Mouse (Mus musculus) lung, embryonic 14.5 days (tissue): ENCODE measurements around the gene Tbc1d10c. TPM values are rescaled to one million over a fixed set of nuclear protein-coding genes. Genes with fewer than 3 reads are reported as not detected.

Experiments used
- ATAC-seq: fragments of 200-750 bp; cut with Nextera tagmentation; 2 replicates; pipeline ENCODE4 v1.8.0; 2017; ENCODE audit warnings: mild to moderate bottlenecking, moderate TSS enrichment, moderate library complexity; ENCODE audit not compliant: insufficient read depth
- DNase-seq: peaks from one replicate; pipeline ENCODE4 v3.0.0-alpha.2; 2015
- H3K27ac ChIP-seq: fragments of 300-500 bp; sonication (generic); 2 replicates; pipeline ENCODE4 v1.5.1; 2014; ENCODE audit warnings: low read depth, mild to moderate bottlenecking, moderate library complexity
- H3K27me3 ChIP-seq: fragments of 300-500 bp; sonication (generic); 2 replicates; pipeline ENCODE4 v1.6.1; 2014; ENCODE audit warnings: low read length, control low read depth; ENCODE audit not compliant: insufficient read depth
- H3K36me3 ChIP-seq: fragments of 300-500 bp; sonication (generic); 2 replicates; pipeline ENCODE4 v1.6.1; 2014; ENCODE audit warnings: control low read depth; ENCODE audit not compliant: insufficient read depth
- H3K4me1 ChIP-seq: fragments of 300-500 bp; sonication (generic); 2 replicates; pipeline ENCODE4 v1.6.1; 2014; ENCODE audit warnings: antibody characterized with exemption, control low read depth; ENCODE audit not compliant: insufficient read depth
- H3K4me2 ChIP-seq: fragments of 300-500 bp; sonication (generic); 2 replicates; pipeline ENCODE4 v1.6.1; 2014; ENCODE audit warnings: mild to moderate bottlenecking
- H3K4me3 ChIP-seq: fragments of 300-500 bp; sonication (generic); 2 replicates; pipeline ENCODE4 v1.5.1; 2014; ENCODE audit warnings: low read depth, low read length
- H3K9ac ChIP-seq: fragments of 300-500 bp; sonication (generic); 2 replicates; pipeline ENCODE4 v1.6.1; 2014
- H3K9me3 ChIP-seq: fragments of 300-500 bp; sonication (generic); 2 replicates; pipeline ENCODE4 v1.6.1; 2016; ENCODE audit warnings: low read depth, low read length, control low read depth
- CTCF ChIP-seq: IDR thresholded peaks from 2 replicates; pipeline ENCODE4 v1.5.1; 2016; ENCODE audit warnings: antibody characterized with exemption, low read depth
- WGBS: fragments of 180-500 bp; shearing (Covaris S2); extraction: QIAGEN DNeasy Blood & Tissue Kit; methylation state at CpG from one replicate; pipeline ENCODE4 v1.1.7; 2014; 5-methylcytosine and 5-hydroxymethylcytosine counted together
- polyA plus RNA-seq: library from polyadenylated mRNA; unstranded; fragments of >200 nt; fragmentation: Nextera tagmentation; extraction: Ambion mirVana; gene quantifications from 2 replicates; pipeline ENCODE4 v1.2.1, GENCODE M21; 2014

The Tbc1d10c gene
- polyA plus RNA-seq, 1 experiment from 2014 or later: 2.4 TPM

DNA sequence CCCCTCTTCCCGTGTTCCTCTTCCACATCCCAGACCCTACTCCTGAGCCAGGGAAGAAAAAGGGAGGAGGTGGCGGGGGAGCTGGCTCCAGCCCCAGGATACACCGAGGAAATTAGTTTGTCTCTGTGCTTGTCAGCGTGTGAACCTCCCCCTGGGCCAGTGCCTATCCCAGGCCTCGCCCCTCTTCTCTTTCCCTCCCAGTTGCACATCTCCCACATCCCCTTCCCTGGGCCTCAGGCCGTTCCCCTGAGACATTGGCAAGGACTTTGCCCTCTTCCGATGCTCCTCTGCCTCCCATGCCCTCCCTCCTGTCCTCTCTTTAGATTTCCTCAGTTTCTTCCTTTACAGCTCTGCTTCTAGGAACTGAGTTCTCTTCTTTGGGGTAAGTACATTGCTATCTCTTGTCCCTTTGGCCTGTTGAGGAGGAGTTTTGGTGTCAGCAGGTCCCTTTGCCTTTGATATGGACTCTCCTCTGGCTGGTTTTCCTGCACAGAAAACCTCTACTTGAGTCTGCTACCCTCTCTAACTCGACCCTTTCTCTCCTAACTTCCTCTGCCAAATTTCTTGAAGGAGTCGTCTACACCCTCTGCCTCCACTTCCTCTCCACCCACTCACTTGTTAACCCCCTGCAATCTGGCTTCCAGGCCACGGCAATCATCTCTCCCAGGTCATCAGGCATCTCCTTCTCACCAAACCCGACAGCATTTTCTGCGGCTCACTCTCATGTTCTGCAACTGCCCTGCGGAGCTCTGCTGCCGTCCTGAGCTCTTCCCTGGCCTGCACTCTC lies 30.1 kb upstream of the Tbc1d10c start:
- DNase-seq: peak; percentile 64

DNA sequence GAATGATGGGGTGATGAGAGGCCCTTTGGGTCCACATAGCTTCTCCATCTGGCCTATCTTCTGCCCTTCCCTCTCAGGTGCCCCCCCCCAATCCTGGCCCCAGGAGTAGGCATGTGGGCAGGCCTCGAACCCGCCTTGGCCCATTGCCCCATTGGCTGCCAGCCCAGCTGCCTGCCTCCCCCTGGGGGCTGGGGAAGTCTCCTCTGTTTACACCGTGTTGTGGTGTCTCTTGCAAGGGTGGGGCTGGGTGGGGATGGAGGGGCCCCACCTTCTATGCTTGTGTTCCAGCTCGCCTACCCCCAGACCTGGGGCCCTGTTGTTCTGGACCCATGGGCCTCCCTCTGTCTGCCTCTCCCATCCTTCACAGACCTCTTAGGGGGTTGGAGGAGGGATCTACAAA lies 29.3 kb upstream of the Tbc1d10c start:
- H3K4me2 ChIP-seq: peak overlapping the region; percentile 33
- ATAC-seq: no peak
- no peaks in the 10 kb centered on the region for H3K36me3 ChIP-seq
- WGBS: 34% methylated on average over 4 of the region's 4 CpGs
- H3K9me3 ChIP-seq: no peaks in the 10 kb centered on the region
- TF ChIP-seq CTCF: no peak
- H3K4me1 ChIP-seq: peaks cover 47% of the 10 kb centered on the region
- H3K27me3 ChIP-seq: no peaks in the 10 kb centered on the region
- DNase-seq: peak; percentile 15
- 0 out of 2 replicates have a peak overlapping the region, but pooled peaks have one; percentile 31 for H3K9ac ChIP-seq
- H3K27ac ChIP-seq: peak overlapping the region; percentile 44; the same call in 1 of the 2 replicates
- no peak overlapping the region for H3K4me3 ChIP-seq

More for the DNA sequence above, 30.1 kb upstream of the Tbc1d10c start:
- Histone ChIP-seq H3K4me1 (peaks cover 40% of the 10 kb centered on the region), H3K36me3 (no peaks in the 10 kb centered on the region), H3K9me3 (no peaks in the 10 kb centered on the region), H3K4me2 (peak overlapping the region; percentile 33), H3K9ac (peak overlapping the region; percentile 0; the same call in 1 of the 2 replicates), H3K4me3 (no peak overlapping the region), H3K27me3 (no peaks in the 10 kb centered on the region), H3K27ac (peak overlapping the region; percentile 44; the same call in 1 of the 2 replicates)
- 24% methylated on average over 14 of the region's 14 CpGs for WGBS
- TF ChIP-seq CTCF: no peak
- peak; percentile 63 for ATAC-seq

GRCm38 (mm10) chr19:4219943-4220342 lies 28.9 kb upstream of the Tbc1d10c start:
- H3K4me1 ChIP-seq: peaks cover 48% of the 10 kb centered on the region
- ATAC-seq: no peak
- H3K4me2 ChIP-seq: no peak overlapping the region
- no peaks in the 10 kb centered on the region for H3K9me3 ChIP-seq
- H3K9ac ChIP-seq: no peak overlapping the region
- no peak for DNase-seq
- WGBS: 80% methylated on average over 6 of the region's 6 CpGs
- no peak for TF ChIP-seq CTCF
- no peaks in the 10 kb centered on the region for H3K27me3 ChIP-seq
- no peak overlapping the region for H3K27ac ChIP-seq
- H3K36me3 ChIP-seq: no peaks in the 10 kb centered on the region
- H3K4me3 ChIP-seq: no peak overlapping the region

- no peaks in the 10 kb centered on the region for H3K36me3 ChIP-seq
- H3K9me3 ChIP-seq: no peaks in the 10 kb centered on the region
- TF ChIP-seq CTCF: no peak
- no peak overlapping the region for H3K27ac ChIP-seq
- no peak overlapping the region for H3K4me2 ChIP-seq
- no peak overlapping the region for H3K9ac ChIP-seq
- H3K27me3 ChIP-seq: 0 out of 2 replicates have a peak, but pooled peaks cover 3% of the 10 kb centered on the region
- H3K4me1 ChIP-seq: peaks cover 48% of the 10 kb centered on the region
- DNase-seq (no peak), ATAC-seq (no peak)
- 70% methylated on average over 1 of the region's 1 CpGs for WGBS
- H3K4me3 ChIP-seq: no peak overlapping the region
Observed at GRCm38 (mm10) chr19:4218784-4219183, 27.7 kb upstream of the Tbc1d10c start.

DNA sequence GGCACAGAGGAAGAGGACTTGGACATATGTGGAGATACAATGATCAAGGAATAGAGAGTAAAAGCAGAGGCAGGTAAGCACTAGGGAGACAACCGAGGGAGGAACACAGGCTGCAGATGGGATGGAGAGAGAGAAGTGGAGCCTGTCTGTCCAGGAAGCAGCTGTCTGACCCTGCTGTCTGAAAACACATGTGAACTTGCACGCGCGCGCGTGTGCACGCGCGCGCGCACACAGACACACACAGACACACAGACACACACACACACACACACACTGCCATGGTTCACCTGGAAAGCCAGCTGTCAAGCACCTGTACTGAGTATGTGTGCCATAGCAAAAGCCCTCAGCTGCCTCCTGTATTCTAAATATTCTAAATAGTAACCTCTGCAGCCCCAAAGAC lies 27.2 kb upstream of the Tbc1d10c start:
- Histone ChIP-seq H3K4me2 (no peak overlapping the region), H3K9ac (no peak overlapping the region), H3K4me1 (peaks cover 48% of the 10 kb centered on the region), H3K27me3 (0 out of 2 replicates have a peak, but pooled peaks cover 3% of the 10 kb centered on the region), H3K9me3 (no peaks in the 10 kb centered on the region), H3K27ac (no peak overlapping the region), H3K36me3 (no peaks in the 10 kb centered on the region), H3K4me3 (no peak overlapping the region)
- DNase-seq (no peak), ATAC-seq (no peak)
- no peak for TF ChIP-seq CTCF
- 78% methylated on average over 11 of the region's 11 CpGs for WGBS

DNA sequence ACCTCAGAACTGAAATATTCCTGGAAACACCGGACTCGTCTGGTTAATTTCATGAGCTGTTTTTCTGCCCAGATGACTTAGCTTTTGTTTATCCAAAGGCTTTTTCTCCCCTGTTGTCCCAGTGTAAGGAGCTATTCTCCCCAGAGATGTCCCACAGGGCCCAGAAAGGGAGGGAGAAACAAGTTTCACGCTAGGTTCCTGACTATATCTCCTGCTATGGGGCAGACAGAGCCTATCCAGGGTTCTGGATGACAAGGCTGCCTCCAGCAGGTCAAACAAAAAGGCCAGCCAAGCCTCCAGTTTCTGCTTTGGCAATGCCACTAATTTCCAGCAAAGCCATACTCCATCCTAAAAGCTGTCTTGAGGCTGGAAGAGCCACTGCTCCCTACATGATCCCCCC lies 26.8 kb upstream of the Tbc1d10c start:
- H3K27me3 ChIP-seq: 0 out of 2 replicates have a peak, but pooled peaks cover 3% of the 10 kb centered on the region
- DNase-seq: no peak
- no peak overlapping the region for H3K4me3 ChIP-seq
- H3K4me1 ChIP-seq: peaks cover 48% of the 10 kb centered on the region
- H3K4me2 ChIP-seq: no peak overlapping the region
- WGBS: 38% methylated on average over 3 of the region's 3 CpGs
- no peaks in the 10 kb centered on the region for H3K36me3 ChIP-seq
- no peak for ATAC-seq
- H3K9me3 ChIP-seq: no peaks in the 10 kb centered on the region
- no peak for TF ChIP-seq CTCF
- H3K9ac ChIP-seq: no peak overlapping the region
- H3K27ac ChIP-seq: no peak overlapping the region

GRCm38 (mm10) chr19:4217140-4217539 lies 26.1 kb upstream of the Tbc1d10c start:
- H3K27me3 ChIP-seq: 0 out of 2 replicates have a peak, but pooled peaks cover 5% of the 10 kb centered on the region

More at GRCm38 (mm10) chr19:4217140-4217539, 26.1 kb upstream of the Tbc1d10c start:
- DNase-seq (peak; percentile 57), ATAC-seq (peak; percentile 13; the same call in 1 of the 2 replicates)
- no peak overlapping the region for H3K4me3 ChIP-seq
- no peak overlapping the region for H3K27ac ChIP-seq
- H3K36me3 ChIP-seq: no peaks in the 10 kb centered on the region
- no peak overlapping the region for H3K9ac ChIP-seq
- H3K4me1 ChIP-seq: peaks cover 47% of the 10 kb centered on the region
- H3K9me3 ChIP-seq: no peaks in the 10 kb centered on the region
- no peak for TF ChIP-seq CTCF
- WGBS: 7% methylated on average over 5 of the region's 5 CpGs
- peak overlapping the region; percentile 96 for H3K4me2 ChIP-seq
